Mouse (Mus musculus) embryonic fibroblast, embryonic 13.5 days (primary cell): ENCODE measurements around the gene Ablim1.

Source experiments
- CTCF ChIP-seq: IDR thresholded peaks from 2 replicates; pipeline ENCODE4 v1.5.1; 2011; ENCODE audit warnings: mild to moderate bottlenecking, control low read depth, low read length, moderate library complexity, borderline replicate concordance; ENCODE audit not compliant: insufficient read depth
- POLR2A ChIP-seq: IDR thresholded peaks from 2 replicates; pipeline ENCODE4 v1.6.1; 2011; ENCODE audit warnings: low read depth, mild to moderate bottlenecking, control low read depth, low read length, moderate library complexity

DNA sequence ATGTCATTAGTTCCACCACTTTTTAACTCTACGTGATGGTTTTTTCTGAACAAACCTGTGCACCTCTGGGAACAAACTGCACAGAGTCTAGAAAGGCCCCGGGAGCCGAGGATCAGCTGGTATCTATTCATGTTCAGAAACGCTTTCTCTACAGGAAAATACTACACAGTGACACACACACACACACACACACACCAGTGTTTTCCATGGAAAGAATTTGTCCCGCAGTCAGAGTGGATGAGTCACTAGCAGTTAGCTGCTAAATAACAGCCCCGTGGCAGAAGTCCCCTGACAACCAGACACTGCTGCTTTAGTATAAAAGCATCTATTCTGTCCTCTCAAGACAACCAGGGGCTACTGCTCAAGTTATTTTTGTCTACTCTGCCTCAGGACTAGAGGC lies 115.4 kb downstream of the Ablim1 start:
- TF ChIP-seq CTCF (no peak), POLR2A (no peak)
